Mouse (Mus musculus) heart, embryonic 14.5 days (tissue): ENCODE measurements at regions not wholly inside any gene's neighbourhood (a gene's known extent, or its start where the extent isn't known, plus 50 kb on each side); places are given as distances from the start of the nearest gene placed in this dataset.

Experiments used
- ATAC-seq: fragments of 200-750 bp; cut with Nextera tagmentation; 2 replicates; pipeline ENCODE4 v1.8.0; 2017; ENCODE audit warnings: low read depth, moderate TSS enrichment; ENCODE audit not compliant: insufficient number of reproducible peaks, insufficient read depth, low FRiP score
- H3K27ac ChIP-seq, 2 experiments: fragments of 200-500 bp in 1 of 2; fragments of 300-500 bp in 1 of 2; sonication (generic) in 1 of 2; replicated peaks in 1 of 2; 2 replicates each; pipeline ENCODE4 v1.5.1; 2012 to 2014; ENCODE audit warnings: low read depth in 2 of 2, low read length in 2 of 2, control low read depth in 1 of 2, mild to moderate bottlenecking in 1 of 2, mixed read lengths in 1 of 2; ENCODE audit not compliant: control insufficient read depth in 1 of 2, insufficient read depth in 1 of 2
- H3K27me3 ChIP-seq: fragments of 300-500 bp; sonication (generic); 2 replicates; pipeline ENCODE4 v1.6.1; 2014; ENCODE audit warnings: mild to moderate bottlenecking, low read length, control low read depth; ENCODE audit not compliant: control insufficient read depth, insufficient read depth
- H3K36me3 ChIP-seq: fragments of 300-500 bp; sonication (generic); 2 replicates; pipeline ENCODE4 v1.6.1; 2014; ENCODE audit warnings: mild to moderate bottlenecking, control low read depth, low read length, mixed read lengths; ENCODE audit not compliant: control insufficient read depth, insufficient read depth
- H3K4me1 ChIP-seq, 2 experiments: fragments of 200-500 bp in 1 of 2; fragments of 300-500 bp in 1 of 2; sonication (generic) in 1 of 2; 2 replicates each; pipeline ENCODE4 v1.6.1; 2012 to 2014; ENCODE audit warnings: low read length in 2 of 2, control low read depth in 1 of 2, mixed read lengths in 1 of 2; ENCODE audit not compliant: control insufficient read depth in 2 of 2, insufficient read depth in 2 of 2
- H3K4me2 ChIP-seq: fragments of 300-500 bp; sonication (generic); 2 replicates; pipeline ENCODE4 v1.6.1; 2014; ENCODE audit warnings: mild to moderate bottlenecking, low read length
- H3K4me3 ChIP-seq, 2 experiments: fragments of 200-500 bp in 1 of 2; fragments of 300-500 bp in 1 of 2; sonication (generic) in 1 of 2; 2 replicates each; pipeline ENCODE4 v1.5.1; 2012 to 2014; ENCODE audit warnings: low read length in 2 of 2, mild to moderate bottlenecking in 2 of 2, control low read depth in 1 of 2, low read depth in 1 of 2, moderate library complexity in 1 of 2; ENCODE audit not compliant: control insufficient read depth in 1 of 2, insufficient read depth in 1 of 2
- H3K9ac ChIP-seq: fragments of 300-500 bp; sonication (generic); 2 replicates; pipeline ENCODE4 v1.6.1; 2014; ENCODE audit warnings: mild to moderate bottlenecking, low read length
- H3K9me3 ChIP-seq: fragments of 300-500 bp; sonication (generic); 2 replicates; pipeline ENCODE4 v1.6.1; 2016; ENCODE audit warnings: low read length, control low read depth; ENCODE audit not compliant: control insufficient read depth
- WGBS: fragments of 180-500 bp; shearing (Covaris S2); extraction: QIAGEN DNeasy Blood & Tissue Kit; methylation state at CpG from one replicate; pipeline ENCODE4 v1.1.7; 2014; 5-methylcytosine and 5-hydroxymethylcytosine counted together

DNA sequence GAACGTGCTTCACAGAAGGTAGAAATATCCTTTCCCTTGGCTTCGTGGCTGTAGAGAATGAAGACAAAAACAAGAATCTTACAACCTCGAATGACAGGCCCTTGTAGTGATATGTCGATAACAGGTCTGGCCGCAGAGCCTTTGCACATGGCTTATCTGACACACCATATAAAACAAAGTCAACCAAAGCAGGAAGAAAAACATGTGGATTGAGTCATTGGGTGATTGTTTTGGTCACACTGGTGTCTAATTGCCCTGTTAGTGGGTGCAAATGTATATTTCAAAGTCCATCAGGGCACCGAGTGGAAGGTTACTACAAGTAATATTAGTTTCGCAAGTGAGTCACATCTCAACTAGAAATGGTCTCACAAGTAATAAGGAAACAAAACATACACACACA lies 569.9 kb upstream of the Itga1 start:
- Histone ChIP-seq H3K27ac (no peak overlapping the region), H3K4me3 (no peak overlapping the region), H3K36me3 (no peaks in the 10 kb centered on the region), H3K4me2 (no peak overlapping the region), H3K9me3 (no peaks in the 10 kb centered on the region), H3K4me1 (no peaks in the 10 kb centered on the region), H3K9ac (no peak overlapping the region), H3K27me3 (no peaks in the 10 kb centered on the region)
- 70% methylated on average over 7 of the region's 7 CpGs for WGBS
- no peak for ATAC-seq

DNA sequence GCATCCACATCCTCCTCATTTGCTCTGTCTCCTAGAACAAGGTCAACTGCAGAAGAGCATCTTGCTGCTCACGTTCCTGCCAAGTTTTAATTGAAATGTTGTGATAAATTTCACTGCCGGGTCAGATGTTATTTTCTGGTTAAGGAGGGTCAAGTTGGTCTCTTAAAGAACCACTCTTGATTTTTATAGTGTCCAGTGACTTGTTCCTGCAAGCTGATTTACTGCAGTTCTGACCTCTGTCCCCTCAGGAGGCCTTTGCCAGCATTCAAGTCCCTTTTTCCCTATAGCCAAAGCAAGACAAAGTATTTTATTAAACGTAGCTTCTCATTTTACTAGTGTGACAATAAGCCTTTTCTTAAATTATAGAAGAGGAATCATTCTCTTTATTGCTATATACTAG lies 567.8 kb upstream of the Itga1 start:
- Histone ChIP-seq H3K36me3 (no peaks in the 10 kb centered on the region), H3K9ac (no peak overlapping the region), H3K4me3 (no peak overlapping the region), H3K27me3 (no peaks in the 10 kb centered on the region), H3K27ac (no peak overlapping the region), H3K4me2 (no peak overlapping the region), H3K9me3 (no peaks in the 10 kb centered on the region), H3K4me1 (no peaks in the 10 kb centered on the region)
- ATAC-seq = no peak
- WGBS = 54% methylated on average over 3 of the region's 3 CpGs

DNA sequence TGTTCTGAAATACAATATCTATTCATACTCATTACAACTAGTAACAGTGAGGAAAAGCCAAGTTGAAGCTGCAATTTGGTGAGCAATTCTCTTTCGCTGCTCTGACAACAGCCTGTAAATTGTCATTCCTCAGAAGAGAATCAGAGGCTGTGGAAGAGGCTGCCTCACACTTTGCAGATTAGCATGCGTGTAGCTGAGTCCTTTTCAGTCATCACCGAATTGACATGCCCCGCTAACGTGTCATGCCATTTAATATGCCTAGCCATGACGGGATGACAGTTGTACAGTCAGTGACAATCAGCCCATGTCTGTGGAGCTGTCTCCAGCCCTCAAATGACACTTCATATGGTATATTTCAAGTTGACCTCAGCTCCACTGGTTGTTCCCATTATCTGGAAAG lies 553.4 kb upstream of the Itga1 start:
- Histone ChIP-seq H3K4me2 (no peak overlapping the region), H3K9me3 (no peaks in the 10 kb centered on the region), H3K27me3 (no peaks in the 10 kb centered on the region), H3K36me3 (no peaks in the 10 kb centered on the region), H3K4me1 (no peaks in the 10 kb centered on the region), H3K27ac (no peak overlapping the region), H3K4me3 (no peak overlapping the region), H3K9ac (no peak overlapping the region)
- 71% methylated on average over 6 of the region's 6 CpGs for WGBS
- ATAC-seq = no peak

DNA sequence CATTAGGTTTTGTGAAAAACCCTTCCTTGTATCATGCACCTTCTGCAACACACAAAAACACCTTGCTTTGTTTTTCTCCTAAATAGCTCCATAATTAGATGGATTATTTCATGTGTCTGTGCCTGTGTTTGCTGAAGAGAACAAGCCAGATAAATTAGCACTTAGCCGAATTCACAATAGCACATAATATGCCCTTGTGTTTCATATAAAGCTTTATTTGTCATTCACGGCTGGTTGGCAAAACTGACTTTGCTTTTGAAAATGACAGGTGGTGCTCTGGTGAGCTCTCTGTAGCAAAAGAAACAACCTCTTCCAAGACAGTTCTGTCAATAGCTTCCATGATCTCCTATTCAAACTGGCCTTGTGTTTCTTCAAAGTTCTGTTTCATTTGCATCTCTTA lies 551.2 kb upstream of the Itga1 start:
- no peaks in the 10 kb centered on the region for H3K4me1 ChIP-seq
- H3K9ac ChIP-seq = no peak overlapping the region
- H3K36me3 ChIP-seq = no peaks in the 10 kb centered on the region
- no peak for ATAC-seq
- H3K4me2 ChIP-seq = no peak overlapping the region
- WGBS = 88% methylated on average over 2 of the region's 2 CpGs
- no peaks in the 10 kb centered on the region for H3K9me3 ChIP-seq
- H3K27ac ChIP-seq = no peak overlapping the region
- no peak overlapping the region for H3K4me3 ChIP-seq
- no peaks in the 10 kb centered on the region for H3K27me3 ChIP-seq

DNA sequence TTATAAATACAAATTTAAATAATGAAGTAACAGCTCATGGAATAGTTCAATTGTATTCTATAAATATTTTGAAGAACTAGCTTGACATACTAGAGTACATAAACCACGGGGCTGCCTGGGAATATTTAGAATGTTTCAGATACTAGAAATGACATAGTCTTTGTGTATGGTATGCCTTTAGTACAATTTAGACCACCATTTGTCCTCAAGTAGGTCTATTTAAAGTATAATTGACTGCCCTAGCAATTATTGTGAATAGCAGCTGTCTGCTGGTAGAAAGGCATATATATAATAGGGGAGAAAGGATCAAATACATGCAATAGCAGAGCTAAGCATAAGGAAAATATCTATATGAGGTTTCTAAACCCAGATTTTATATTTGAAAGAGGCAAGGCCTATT lies 550.6 kb upstream of the Itga1 start:
- no peaks in the 10 kb centered on the region for H3K9me3 ChIP-seq
- no peaks in the 10 kb centered on the region for H3K4me1 ChIP-seq
- H3K9ac ChIP-seq = no peak overlapping the region
- no peaks in the 10 kb centered on the region for H3K27me3 ChIP-seq
- no peak overlapping the region for H3K4me2 ChIP-seq
- no peak for ATAC-seq
- no peaks in the 10 kb centered on the region for H3K36me3 ChIP-seq
- H3K4me3 ChIP-seq = no peak overlapping the region
- 35% methylated on average over 1 of the region's 1 CpGs for WGBS
- no peak overlapping the region for H3K27ac ChIP-seq

DNA sequence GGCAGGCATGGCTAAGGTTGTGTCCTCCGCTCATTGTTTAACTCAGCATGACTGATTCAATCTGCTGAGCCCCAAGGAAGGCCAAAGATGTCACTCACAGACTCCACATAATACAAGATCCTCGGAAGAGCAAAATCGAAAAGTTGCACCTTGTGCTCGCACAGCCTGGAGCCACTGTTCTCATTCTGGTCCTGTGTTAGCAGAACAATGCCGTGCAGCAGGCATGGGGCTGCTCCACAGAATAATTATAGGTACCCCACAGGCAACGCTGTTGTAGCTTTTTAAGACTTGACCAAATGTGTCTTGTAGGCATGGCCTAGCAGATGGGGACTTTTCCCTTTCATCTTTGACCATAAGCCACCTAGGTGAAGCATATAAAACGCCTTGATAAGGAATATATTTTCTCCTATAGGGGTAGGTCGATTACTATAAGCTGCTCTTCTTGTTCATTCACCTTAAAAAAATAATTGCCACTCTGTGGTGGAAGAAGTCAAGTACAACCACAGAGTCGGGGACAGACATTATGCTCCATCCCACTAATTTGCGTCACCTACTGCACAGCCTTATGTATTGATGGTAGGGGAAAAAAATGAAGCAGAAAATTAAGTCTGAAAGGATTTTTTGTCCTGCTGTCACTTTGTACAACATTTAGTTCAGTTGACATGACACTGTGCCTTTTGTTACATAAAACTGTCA lies 529.8 kb upstream of the Itga1 start:
- no peak overlapping the region for H3K4me3 ChIP-seq
- no peak overlapping the region for H3K9ac ChIP-seq
- no peak overlapping the region for H3K4me2 ChIP-seq
- no peaks in the 10 kb centered on the region for H3K27me3 ChIP-seq
- no peak overlapping the region for H3K27ac ChIP-seq
- no peaks in the 10 kb centered on the region for H3K9me3 ChIP-seq
- no peaks in the 10 kb centered on the region for H3K4me1 ChIP-seq
- H3K36me3 ChIP-seq = no peaks in the 10 kb centered on the region
- ATAC-seq = no peak
- 78% methylated on average over 10 of the region's 10 CpGs for WGBS

DNA sequence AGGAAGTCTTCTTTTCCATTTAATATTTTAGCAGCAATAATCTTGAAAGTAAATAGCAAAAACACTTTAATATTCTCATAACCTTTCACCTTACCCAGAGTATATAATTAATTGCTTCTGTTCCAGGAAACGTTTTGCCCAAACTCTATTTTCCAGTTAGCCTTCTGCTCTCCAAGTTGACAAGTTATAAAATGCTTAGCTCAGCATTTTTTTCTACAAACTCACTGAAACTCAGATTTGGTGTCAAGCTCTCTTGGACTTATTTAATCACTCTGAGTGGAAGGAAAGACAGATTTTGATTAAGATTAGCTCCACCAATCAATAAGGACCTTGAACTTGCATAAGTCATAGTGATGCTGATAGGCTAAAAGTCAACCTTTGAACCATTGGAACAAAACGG lies 528.8 kb upstream of the Itga1 start:
- no peak overlapping the region for H3K4me2 ChIP-seq
- H3K36me3 ChIP-seq = no peaks in the 10 kb centered on the region
- H3K27ac ChIP-seq = no peak overlapping the region
- no peaks in the 10 kb centered on the region for H3K4me1 ChIP-seq
- H3K4me3 ChIP-seq = no peak overlapping the region
- 71% methylated on average over 2 of the region's 2 CpGs for WGBS
- no peaks in the 10 kb centered on the region for H3K27me3 ChIP-seq
- no peaks in the 10 kb centered on the region for H3K9me3 ChIP-seq
- no peak for ATAC-seq
- H3K9ac ChIP-seq = no peak overlapping the region

DNA sequence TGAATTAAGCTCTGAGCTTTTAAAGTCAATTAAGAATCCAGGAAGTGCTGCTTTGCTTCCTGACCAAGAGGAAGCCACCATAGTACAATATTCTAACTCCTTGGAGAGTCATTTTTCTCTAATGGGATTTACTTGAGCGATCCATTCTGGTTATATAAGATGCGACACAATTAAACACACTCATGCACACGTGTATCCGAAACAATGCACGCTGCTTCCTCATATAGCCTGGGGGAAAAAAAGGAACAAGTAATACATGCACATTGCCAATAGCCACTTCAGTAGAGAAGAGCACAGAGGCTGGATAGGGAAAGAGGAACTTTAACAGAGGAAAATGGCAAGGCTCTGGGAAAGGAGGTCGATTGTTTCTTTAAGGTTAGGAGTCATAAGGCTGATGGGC lies 511.4 kb upstream of the Itga1 start:
- Histone ChIP-seq H3K27me3 (no peaks in the 10 kb centered on the region), H3K4me3 (no peak overlapping the region), H3K27ac (no peak overlapping the region), H3K36me3 (no peaks in the 10 kb centered on the region), H3K9ac (no peak overlapping the region), H3K4me2 (no peak overlapping the region), H3K4me1 (0 out of 4 replicates have a peak, but pooled peaks cover 0 to 3% of the 10 kb centered on the region in 2 experiments), H3K9me3 (no peaks in the 10 kb centered on the region)
- WGBS = 81% methylated on average over 6 of the region's 6 CpGs
- ATAC-seq = no peak
